ENCODE assay signal across 8 mouse cellular contexts in genomic region chr3:144719901-144720747, GRCm38 (mm10). TPM values are rescaled to one million over a fixed set of nuclear protein-coding genes. Genes with fewer than 3 reads are reported as not detected.
DNase-seq lines count a peak whose midpoint lies in the region; ATAC-seq and TF ChIP-seq lines count a peak whose summit lies in the region.

TSS of gene Sh3glb1 (minus strand) at chr3:144720335.

- peak; percentile 66 for TF ChIP-seq RAD21 in MEL (IDR thresholded peaks at IDR 0.05; ENCODE audit: low read depth, low read length)

- peak within 1 kb of the TSS; percentile 81 for H3K4me2 ChIP-seq in lung, embryonic 16.5 days (ENCODE audit: low read depth, low read length)

- H3K4me1 ChIP-seq in MEL (ENCODE audit: control insufficient read depth in 1 of 2, insufficient read depth in 2 of 2, low read length in 2 of 2): peaks cover 9% of the 10 kb centered on the region in 2 experiments; a peak in 3 of 4 replicates
- H3K4me1 ChIP-seq in cerebellum, adult 2 months (ENCODE audit: control insufficient read depth, insufficient read depth, low read length): peaks cover 10% of the 10 kb centered on the region
- peaks cover 20% of the 10 kb centered on the region for H3K4me1 ChIP-seq in lung, embryonic 16.5 days (replicated peaks; ENCODE audit: control insufficient read depth, insufficient read depth, low read length)

- H3K36me3 ChIP-seq in MEL (ENCODE audit: control insufficient read depth in 1 of 2, insufficient read depth in 2 of 2, low read length in 2 of 2): peaks cover 0 to 15% of the 10 kb centered on the region in 2 experiments; a peak in 2 of 4 replicates
- no peaks in the 10 kb centered on the region for H3K36me3 ChIP-seq in lung, embryonic 16.5 days (ENCODE audit: control insufficient read depth, insufficient read depth, low read length)

- TF ChIP-seq EP300 in MEL (IDR thresholded peaks at IDR 0.05; ENCODE audit: low read depth in 1 of 2, low read length in 2 of 2): peak in 1 of 2 experiments; percentile 65; a peak in 2 of 4 replicates

- H3K27me3 ChIP-seq in MEL (ENCODE audit: control insufficient read depth in 1 of 2, insufficient read depth in 2 of 2, low read length in 2 of 2): no peaks in the 10 kb centered on the region
- H3K27me3 ChIP-seq in cerebellum, adult 2 months (ENCODE audit: control insufficient read depth, insufficient read depth, low read length): no peaks in the 10 kb centered on the region
- no peaks in the 10 kb centered on the region for H3K27me3 ChIP-seq in lung, embryonic 16.5 days (ENCODE audit: control insufficient read depth, insufficient read depth, low read depth, low read length)

- H3K27ac ChIP-seq in MEL (ENCODE audit: control insufficient read depth, low read depth, low read length): peak within 1 kb of the TSS; percentile 95
- H3K27ac ChIP-seq in cerebellum, adult 2 months (ENCODE audit: insufficient read depth, low read length): peak within 1 kb of the TSS; percentile 57
- H3K27ac ChIP-seq in lung, embryonic 16.5 days (ENCODE audit: low read length): peak within 1 kb of the TSS; percentile 100

- peak; percentile 92 for DNase-seq in MEL (ENCODE audit: low read depth, low spot score)
- DNase-seq in cerebellum, adult 2 months: peak; percentile 95 to 99
- DNase-seq in forelimb bud, embryonic 11.5 days (ENCODE audit: low read depth, low spot score): peak; percentile 90
- peak; percentile 88 for DNase-seq in layer of hippocampus, adult 9-10 months (ENCODE audit: low spot score)
- DNase-seq in ovary, postnatal 10 days (ENCODE audit: low spot score): peak; percentile 98
- peak; percentile 89 to 100 for DNase-seq in thymus, postnatal 10 days (ENCODE audit: low spot score in 2 of 2)

- TF ChIP-seq POLR2A in MEL (IDR thresholded peaks at IDR 0.05; ENCODE audit: control insufficient read depth in 1 of 2, insufficient read depth in 1 of 2, low read depth in 1 of 2, low read length in 2 of 2, poor library complexity in 1 of 2): peak; percentile 31 to 49; a peak in 1 of 4 replicates
- TF ChIP-seq POLR2A in cerebellum, adult 2 months (IDR thresholded peaks at IDR 0.05; ENCODE audit: borderline replicate concordance, insufficient read depth, low read length): peak; percentile 20; the same call in 1 of the 2 replicates

- 1% methylated on average over 75 of the region's 98 CpGs for WGBS in cerebellum, adult 2 months
- under 1% methylated on average over 50 of the region's 98 CpGs for WGBS in lung, embryonic 16.5 days

- TF ChIP-seq CTCF in MEL (IDR thresholded peaks at IDR 0.05 in 2 of 3, conservative IDR thresholded peaks at IDR 0.05 in 1 of 3; ENCODE audit: control insufficient read depth in 1 of 3, insufficient read depth in 1 of 3, low read depth in 2 of 3, low read length in 3 of 3, poor library complexity in 1 of 3, severe bottlenecking in 1 of 3): peak; percentile 77 to 93 (median 93)
- TF ChIP-seq CTCF in cerebellum, adult 2 months (IDR thresholded peaks at IDR 0.05; ENCODE audit: borderline replicate concordance, insufficient read depth, low read depth, low read length): peak; percentile 91

- H3K4me3 ChIP-seq in MEL (ENCODE audit: control insufficient read depth in 1 of 2, insufficient read depth in 1 of 2, low read depth in 2 of 2, low read length in 2 of 2): peak within 1 kb of the TSS; percentile 94 to 99
- H3K4me3 ChIP-seq in cerebellum, adult 2 months (replicated peaks; ENCODE audit: insufficient read depth, low read depth, low read length): peak within 1 kb of the TSS; percentile 78
- peak within 1 kb of the TSS; percentile 91 for H3K4me3 ChIP-seq in lung, embryonic 16.5 days (ENCODE audit: low read length)

- H3K9me3 ChIP-seq in MEL (replicated peaks; ENCODE audit: insufficient read depth, low read length): no peaks in the 10 kb centered on the region
- no peaks in the 10 kb centered on the region for H3K9me3 ChIP-seq in lung, embryonic 16.5 days (ENCODE audit: control insufficient read depth, low read length)

- H3K79me2 ChIP-seq in MEL (ENCODE audit: control insufficient read depth, insufficient read depth, low read length, poor library complexity): peaks cover 31% of the 10 kb centered on the region

- H3K9ac ChIP-seq in MEL (ENCODE audit: control insufficient read depth, low read depth, low read length, poor library complexity, severe bottlenecking): peak within 1 kb of the TSS; percentile 96
- H3K9ac ChIP-seq in lung, embryonic 16.5 days (ENCODE audit: low read length): peak within 1 kb of the TSS; percentile 90

- ATAC-seq in hematopoietic stem cell, adult 5-6 weeks (replicated peaks in 1 of 2; ENCODE audit: insufficient read depth in 1 of 2, low FRiP score in 2 of 2, low TSS enrichment in 1 of 2, low read depth in 1 of 2, poor library complexity in 2 of 2, severe bottlenecking in 2 of 2): peak; percentile 81 to 90
- peak; percentile 92 for ATAC-seq in lung, embryonic 16.5 days (ENCODE audit: low read depth)

TF ChIP-seq in MEL, 35 proteins besides CTCF, POLR2A, EP300 and RAD21:
- TF ChIP-seq MAFK (IDR thresholded peaks at IDR 0.05; ENCODE audit: borderline replicate concordance, low read depth, low read length) (no peak), E2F4 (IDR thresholded peaks at IDR 0.05; ENCODE audit: borderline replicate concordance, low read depth, low read length) (no peak), ZMIZ1 (IDR thresholded peaks at IDR 0.05; ENCODE audit: low read depth, low read length) (no peak), ELF1 (IDR thresholded peaks at IDR 0.05; ENCODE audit: low read depth, low read length) (0 out of 2 replicates have a peak, but pooled peaks have one; percentile 17), MAX (IDR thresholded peaks at IDR 0.05; ENCODE audit: low read length) (no peak), MYB (IDR thresholded peaks at IDR 0.05; ENCODE audit: low read depth, low read length) (no peak), ETS1 (IDR thresholded peaks at IDR 0.05; ENCODE audit: low read depth, low read length) (peak; percentile 56), NRF1 (IDR thresholded peaks at IDR 0.05; ENCODE audit: insufficient read depth, low read depth, low read length, poor library complexity, severe bottlenecking) (no peak), JUND (IDR thresholded peaks at IDR 0.05; ENCODE audit: low read depth, low read length) (no peak), BHLHE40 (IDR thresholded peaks at IDR 0.05; ENCODE audit: borderline replicate concordance, low read depth, low read length) (no peak; the same call in 1 of the 2 replicates), SIN3A (IDR thresholded peaks at IDR 0.05; ENCODE audit: low read length) (peak; percentile 75), USF2 (IDR thresholded peaks at IDR 0.05; ENCODE audit: borderline replicate concordance in 1 of 2, insufficient read depth in 1 of 2, low read depth in 1 of 2, low read length in 2 of 2) (no peak), SMC3 (IDR thresholded peaks at IDR 0.05; ENCODE audit: low read depth, low read length) (peak; percentile 81), USF1 (IDR thresholded peaks at IDR 0.05; ENCODE audit: low read depth, low read length) (0 out of 2 replicates have a peak, but pooled peaks have one; percentile 8), UBTF (IDR thresholded peaks at IDR 0.05; ENCODE audit: borderline replicate concordance, insufficient read depth, low read depth, low read length) (no peak), MAZ (IDR thresholded peaks at IDR 0.05; ENCODE audit: low read depth, low read length) (peak; percentile 92; the same call in 1 of the 2 replicates), CHD1 (IDR thresholded peaks at IDR 0.05; ENCODE audit: low read depth, low read length) (no peak), MYC (IDR thresholded peaks at IDR 0.05; ENCODE audit: low read depth, low read length) (no peak), GATA1 (IDR thresholded peaks at IDR 0.05; ENCODE audit: low read depth, low read length) (no peak), ZKSCAN1 (IDR thresholded peaks at IDR 0.05; ENCODE audit: low read depth, low read length) (no peak), POLR2AphosphoS5 (IDR thresholded peaks at IDR 0.05; ENCODE audit: borderline replicate concordance, low read depth, low read length) (no peak), CHD2 (IDR thresholded peaks at IDR 0.05; ENCODE audit: low read length) (no peak), KAT2A (conservative IDR thresholded peaks at IDR 0.05; ENCODE audit: low read depth, low read length) (no peak), NELFE (IDR thresholded peaks at IDR 0.05; ENCODE audit: low read depth, low read length) (no peak; the same call in 1 of the 2 replicates), MEF2A (IDR thresholded peaks at IDR 0.05; ENCODE audit: extremely low read depth, insufficient replicate concordance, low read depth, low read length, poor library complexity, severe bottlenecking) (no peak), TBP (IDR thresholded peaks at IDR 0.05; ENCODE audit: low read depth, low read length) (peak; percentile 34; the same call in 1 of the 2 replicates), POLR2AphosphoS2 (IDR thresholded peaks at IDR 0.05; ENCODE audit: low read length) (no peak), HCFC1 (IDR thresholded peaks at IDR 0.05; ENCODE audit: low read depth, low read length) (peak; percentile 64; the same call in 1 of the 2 replicates), TCF12 (IDR thresholded peaks at IDR 0.05; ENCODE audit: low read depth, low read length) (peak; percentile 39; the same call in 1 of the 2 replicates), MXI1 (IDR thresholded peaks at IDR 0.05; ENCODE audit: low read depth, low read length) (no peak; the same call in 1 of the 2 replicates), ZC3H11A (IDR thresholded peaks at IDR 0.05; ENCODE audit: low read depth, low read length) (peak; percentile 51), RCOR1 (IDR thresholded peaks at IDR 0.05; ENCODE audit: low read depth, low read length) (no peak; the same call in 1 of the 2 replicates), TAL1 (IDR thresholded peaks at IDR 0.05; ENCODE audit: low read length) (no peak)

RNA-seq across cellular contexts. Expression of gene Sh3glb1, which starts in this region (rescaled TPM):
- 33.9 and 39.6 TPM in 2 replicates for total RNA-seq in MEL (2012; rRNA removed)
- polyA plus RNA-seq in MEL (2012; ENCODE audit: insufficient read depth in 1 of 2, insufficient read length in 2 of 2, low read depth in 1 of 2, low replicate concordance in 2 of 2, missing spikeins in 1 of 2): 10 to 100 TPM; 61.9 to 89.2 TPM
- 25.2 and 25.5 TPM in 2 replicates for polyA plus RNA-seq in cerebellum, adult 2 months (2012; rRNA removed)
- 52.1 and 63.4 TPM in 2 replicates for total RNA-seq in hematopoietic stem cell, adult 5-6 weeks (2017)
- 106 and 119 TPM in 2 replicates for polyA plus RNA-seq in lung, embryonic 16.5 days (2015; fragmentation: Nextera tagmentation; extraction: Ambion mirVana)

Comparison
In these comparisons a context has a peak if more than half of its experiments do, and no peak if none do; other contexts are left out.
1. Peak in every context shown above with its lines: DNase-seq, ATAC-seq, H3K4me3 ChIP-seq and H3K27ac ChIP-seq.